Mouse (Mus musculus) neural tube, embryonic 12.5 days (tissue): ENCODE data around the gene Exosc8. TPM values are rescaled to one million over a fixed set of nuclear protein-coding genes. Genes with fewer than 3 reads are reported as not detected.
"Not testable (repeated sequence)": the region's sequence is repeated elsewhere in the genome, so short reads cannot be mapped to it uniquely, and the experiment has no call there.

Experiments
- ATAC-seq: fragments of 200-750 bp; cut with Nextera tagmentation; 2 replicates; pipeline ENCODE4 v1.8.0; 2017; ENCODE audit warnings: low read depth, mild to moderate bottlenecking, moderate TSS enrichment, moderate library complexity; ENCODE audit not compliant: low FRiP score
- H3K27ac ChIP-seq: fragments of 300-500 bp; sonication (generic); 2 replicates; pipeline ENCODE4 v1.5.1; 2016
- H3K27me3 ChIP-seq: fragments of 300-500 bp; sonication (generic); replicated peaks from 2 replicates; pipeline ENCODE4 v1.6.1; 2016; ENCODE audit warnings: mild to moderate bottlenecking
- H3K36me3 ChIP-seq: fragments of 300-500 bp; sonication (generic); 2 replicates; pipeline ENCODE4 v1.6.1; 2016; ENCODE audit warnings: mild to moderate bottlenecking
- H3K4me1 ChIP-seq: fragments of 300-500 bp; sonication (generic); 2 replicates; pipeline ENCODE4 v1.6.1; 2016
- H3K4me2 ChIP-seq: fragments of 300-500 bp; sonication (generic); replicated peaks from 2 replicates; pipeline ENCODE4 v1.6.1; 2016; ENCODE audit warnings: mild to moderate bottlenecking
- H3K4me3 ChIP-seq: fragments of 300-500 bp; sonication (generic); 2 replicates; pipeline ENCODE4 v1.5.1; 2016
- H3K9ac ChIP-seq: fragments of 300-500 bp; sonication (generic); 2 replicates; pipeline ENCODE4 v1.6.1; 2016; ENCODE audit warnings: mild to moderate bottlenecking
- H3K9me3 ChIP-seq: fragments of 300-500 bp; sonication (generic); 2 replicates; pipeline ENCODE4 v1.6.1; 2016; ENCODE audit warnings: mild to moderate bottlenecking
- WGBS: fragments of 180-500 bp; shearing (Covaris S2); methylation state at CpG from one replicate; pipeline ENCODE4 v1.1.7; 2016; 5-methylcytosine and 5-hydroxymethylcytosine counted together
- polyA plus RNA-seq: library from polyadenylated mRNA; unstranded; fragments of >200 nt; fragmentation: Nextera tagmentation; extraction: Ambion mirVana; gene quantifications from 2 replicates; pipeline ENCODE4 v1.2.1, GENCODE M21; 2016

Gene Exosc8
- polyA plus RNA-seq, 1 experiment from 2014 or later = 98.1 TPM

GRCm38 (mm10) chr3:54731626-54732150 lies 3.5 kb downstream of the Exosc8 start:
- H3K4me3 ChIP-seq = no peak overlapping the region
- no peak overlapping the region for H3K27ac ChIP-seq
- no peaks in the 10 kb centered on the region for H3K9me3 ChIP-seq
- H3K27me3 ChIP-seq = no peaks in the 10 kb centered on the region
- peaks cover 13% of the 10 kb centered on the region for H3K4me1 ChIP-seq
- ATAC-seq = no peak
- H3K4me2 ChIP-seq = no peak overlapping the region
- 81% methylated on average over 8 of the region's 8 CpGs for WGBS
- H3K36me3 ChIP-seq = peaks cover 47% of the 10 kb centered on the region
- H3K9ac ChIP-seq = no peak overlapping the region

- Histone ChIP-seq H3K36me3 (peaks cover 57% of the 10 kb centered on the region), H3K4me3 (no peak overlapping the region), H3K27me3 (no peaks in the 10 kb centered on the region), H3K9me3 (no peaks in the 10 kb centered on the region), H3K27ac (no peak overlapping the region), H3K9ac (no peak overlapping the region), H3K4me2 (no peak overlapping the region), H3K4me1 (peaks cover 2% of the 10 kb centered on the region; the same call in 1 of the 2 replicates)
- WGBS = 89% methylated on average over 6 of the region's 6 CpGs
- no peak for ATAC-seq
These were observed 7.1 kb downstream of the Exosc8 start for GRCm38 (mm10) chr3:54728100-54728499.

GRCm38 (mm10) chr3:54727588-54727987 lies 7.6 kb downstream of the Exosc8 start:
- Histone ChIP-seq H3K9me3 (no peaks in the 10 kb centered on the region), H3K27me3 (no peaks in the 10 kb centered on the region), H3K4me2 (no peak overlapping the region), H3K4me3 (no peak overlapping the region), H3K9ac (no peak overlapping the region), H3K27ac (no peak overlapping the region), H3K4me1 (no peaks in the 10 kb centered on the region), H3K36me3 (peaks cover 62% of the 10 kb centered on the region)
- no peak for ATAC-seq
- 97% methylated on average over 2 of the region's 2 CpGs for WGBS

- no peak overlapping the region for H3K4me2 ChIP-seq
- no peak overlapping the region for H3K9ac ChIP-seq
- ATAC-seq = no peak
- H3K27ac ChIP-seq = no peak overlapping the region
- H3K27me3 ChIP-seq = no peaks in the 10 kb centered on the region
- peaks cover 67% of the 10 kb centered on the region for H3K36me3 ChIP-seq
- H3K9me3 ChIP-seq = no peaks in the 10 kb centered on the region
- no peak overlapping the region for H3K4me3 ChIP-seq
- no peaks in the 10 kb centered on the region for H3K4me1 ChIP-seq
- WGBS = 81% methylated on average over 2 of the region's 2 CpGs
These were observed 9.8 kb downstream of the Exosc8 start for GRCm38 (mm10) chr3:54725344-54725743.

- no peak for ATAC-seq
- no peak overlapping the region for H3K27ac ChIP-seq
- H3K27me3 ChIP-seq = no peaks in the 10 kb centered on the region
- H3K9ac ChIP-seq = no peak overlapping the region
- H3K4me3 ChIP-seq = no peak overlapping the region
- H3K4me1 ChIP-seq = no peaks in the 10 kb centered on the region
- no peaks in the 10 kb centered on the region for H3K9me3 ChIP-seq
- WGBS = 91% methylated on average over 10 of the region's 10 CpGs
- peaks cover 55% of the 10 kb centered on the region for H3K36me3 ChIP-seq
- H3K4me2 ChIP-seq = no peak overlapping the region
These were observed 11.3 kb downstream of the Exosc8 start for GRCm38 (mm10) chr3:54723741-54724500.

GRCm38 (mm10) chr3:54718947-54719346 lies 16.2 kb downstream of the Exosc8 start:
- 60% methylated on average over 3 of the region's 3 CpGs for WGBS
- Histone ChIP-seq H3K27ac (no peak overlapping the region), H3K4me2 (no peak overlapping the region), H3K9ac (no peak overlapping the region), H3K27me3 (no peaks in the 10 kb centered on the region), H3K4me3 (no peak overlapping the region), H3K9me3 (no peaks in the 10 kb centered on the region), H3K4me1 (no peaks in the 10 kb centered on the region), H3K36me3 (peaks cover 68% of the 10 kb centered on the region)
- ATAC-seq = no peak

GRCm38 (mm10) chr3:54717348-54717747 lies 17.8 kb downstream of the Exosc8 start:
- 78% methylated on average over 6 of the region's 6 CpGs for WGBS
- H3K36me3 ChIP-seq = peaks cover 60% of the 10 kb centered on the region

GRCm38 (mm10) chr3:54715461-54715860 lies 19.7 kb downstream of the Exosc8 start:
- no peak overlapping the region for H3K4me2 ChIP-seq
- no peak for ATAC-seq
- no peaks in the 10 kb centered on the region for H3K9me3 ChIP-seq
- H3K4me3 ChIP-seq = no peak overlapping the region
- H3K27me3 ChIP-seq = no peaks in the 10 kb centered on the region
- H3K4me1 ChIP-seq = no peaks in the 10 kb centered on the region
- H3K9ac ChIP-seq = no peak overlapping the region
- WGBS = 92% methylated on average over 6 of the region's 6 CpGs
- H3K27ac ChIP-seq = no peak overlapping the region
- H3K36me3 ChIP-seq = peaks cover 62% of the 10 kb centered on the region

More at GRCm38 (mm10) chr3:54717348-54717747, 17.8 kb downstream of the Exosc8 start:
- H3K9ac ChIP-seq = no peak overlapping the region
- no peaks in the 10 kb centered on the region for H3K27me3 ChIP-seq
- H3K27ac ChIP-seq = no peak overlapping the region
- H3K9me3 ChIP-seq = no peaks in the 10 kb centered on the region
- no peak for ATAC-seq
- no peak overlapping the region for H3K4me2 ChIP-seq
- no peak overlapping the region for H3K4me3 ChIP-seq
- no peaks in the 10 kb centered on the region for H3K4me1 ChIP-seq

- H3K36me3 ChIP-seq = peaks cover 72% of the 10 kb centered on the region
- no peak within 1 kb of the TSS for H3K27ac ChIP-seq
These were observed 20.9 kb downstream of the Exosc8 start, which contains the start of gene Gm21958 for GRCm38 (mm10) chr3:54714253-54714652. TSS of gene Gm21958 (minus strand) at chr3:54714353.

GRCm38 (mm10) chr3:54708972-54709371 lies 26.2 kb downstream of the Exosc8 start:
- Histone ChIP-seq H3K27ac (no peak overlapping the region), H3K27me3 (no peaks in the 10 kb centered on the region), H3K4me1 (no peaks in the 10 kb centered on the region), H3K4me3 (no peak overlapping the region), H3K9ac (no peak overlapping the region), H3K9me3 (no peaks in the 10 kb centered on the region), H3K36me3 (peaks cover 77% of the 10 kb centered on the region), H3K4me2 (no peak overlapping the region)
- no peak for ATAC-seq
- WGBS = 89% methylated on average over 9 of the region's 9 CpGs

More at GRCm38 (mm10) chr3:54714253-54714652, 20.9 kb downstream of the Exosc8 start, which contains the start of gene Gm21958:
- ATAC-seq = no peak
- no peaks in the 10 kb centered on the region for H3K9me3 ChIP-seq
- no peak within 1 kb of the TSS for H3K4me2 ChIP-seq
- H3K4me1 ChIP-seq = no peaks in the 10 kb centered on the region
- no peaks in the 10 kb centered on the region for H3K27me3 ChIP-seq
- no peak within 1 kb of the TSS for H3K9ac ChIP-seq
- 91% methylated on average over 6 of the region's 6 CpGs for WGBS
- H3K4me3 ChIP-seq = no peak within 1 kb of the TSS

- H3K9ac ChIP-seq, H3K4me3 ChIP-seq, H3K9me3 ChIP-seq, H3K27me3 ChIP-seq, H3K4me1 ChIP-seq, H3K4me2 ChIP-seq, H3K27ac ChIP-seq, ATAC-seq: not testable (repeated sequence)
- H3K36me3 ChIP-seq = peaks cover 68% of the 10 kb centered on the region
- WGBS = 98% methylated on average over 8 of the region's 8 CpGs
These were observed 31.1 kb downstream of the Exosc8 start for GRCm38 (mm10) chr3:54704106-54704505.

- Histone ChIP-seq H3K9me3 (no peaks in the 10 kb centered on the region), H3K4me1 (no peaks in the 10 kb centered on the region), H3K9ac (no peak overlapping the region), H3K36me3 (peaks cover 53% of the 10 kb centered on the region), H3K4me2 (no peak overlapping the region), H3K4me3 (no peak overlapping the region), H3K27me3 (no peaks in the 10 kb centered on the region), H3K27ac (no peak overlapping the region)
- no peak for ATAC-seq
- 95% methylated on average over 5 of the region's 5 CpGs for WGBS
These were observed 35.4 kb downstream of the Exosc8 start for GRCm38 (mm10) chr3:54699759-54700301.
